Mouse (Mus musculus) spleen, adult 2 months (tissue): ENCODE results near the gene Nrsn2. TPM values are rescaled to one million over a fixed set of nuclear protein-coding genes. Genes with fewer than 3 reads are reported as not detected.

Experiments used
- DNase-seq, 2 experiments: peaks; one replicate each; pipeline versions ENCODE4 v3.0.0 to v3.0.0-alpha.2; 2012 to 2021; ENCODE audit warnings: low spot score in 2 of 2, low read depth in 1 of 2
- H3K27ac ChIP-seq: fragments of 200-500 bp; 2 replicates; pipeline ENCODE4 v1.5.1; 2012; ENCODE audit warnings: low read length, inconsistent platforms; ENCODE audit not compliant: insufficient read depth
- H3K27me3 ChIP-seq: fragments of 200-500 bp; 2 replicates; pipeline ENCODE4 v1.6.1; 2012; ENCODE audit warnings: mild to moderate bottlenecking, moderate library complexity, low read length, inconsistent platforms; ENCODE audit not compliant: control insufficient read depth, insufficient read depth
- H3K36me3 ChIP-seq: fragments of 200-500 bp; 2 replicates; pipeline ENCODE4 v1.6.1; 2012; ENCODE audit warnings: mild to moderate bottlenecking, low read length, inconsistent platforms; ENCODE audit not compliant: control insufficient read depth, insufficient read depth
- H3K4me1 ChIP-seq: fragments of 200-500 bp; 2 replicates; pipeline ENCODE4 v1.6.1; 2011; ENCODE audit warnings: inconsistent platforms; ENCODE audit not compliant: control insufficient read depth, insufficient read depth, insufficient read length
- H3K4me3 ChIP-seq: fragments of 200-500 bp; 2 replicates; pipeline ENCODE4 v1.5.1; 2011; ENCODE audit warnings: mild to moderate bottlenecking, inconsistent platforms; ENCODE audit not compliant: insufficient read depth, insufficient read length; ENCODE audit errors: extremely low read depth
- CTCF ChIP-seq: fragments of 200-500 bp; IDR thresholded peaks from 2 replicates; pipeline ENCODE4 v1.5.1; 2011; ENCODE audit warnings: mild to moderate bottlenecking, inconsistent platforms; ENCODE audit not compliant: insufficient read depth, insufficient read length, insufficient replicate concordance; ENCODE audit errors: extremely low read depth
- POLR2A ChIP-seq: fragments of 200-500 bp; IDR thresholded peaks from 2 replicates; pipeline ENCODE4 v1.6.1; 2011; ENCODE audit warnings: low read depth, low read length, inconsistent platforms
- WGBS: fragments of 180-500 bp; shearing (Covaris S2); methylation state at CpG from one replicate; pipeline ENCODE4 v1.1.7; 2018; 5-methylcytosine and 5-hydroxymethylcytosine counted together
- polyA plus RNA-seq: library from polyadenylated mRNA; depleted of rRNA; stranded (reverse); fragments of >200 nt; gene quantifications from 2 replicates; pipeline ENCODE4 v1.2.3, GENCODE M21; 2012; rRNA removed

Gene Nrsn2
- polyA plus RNA-seq, 1 experiment: not detected

DNA sequence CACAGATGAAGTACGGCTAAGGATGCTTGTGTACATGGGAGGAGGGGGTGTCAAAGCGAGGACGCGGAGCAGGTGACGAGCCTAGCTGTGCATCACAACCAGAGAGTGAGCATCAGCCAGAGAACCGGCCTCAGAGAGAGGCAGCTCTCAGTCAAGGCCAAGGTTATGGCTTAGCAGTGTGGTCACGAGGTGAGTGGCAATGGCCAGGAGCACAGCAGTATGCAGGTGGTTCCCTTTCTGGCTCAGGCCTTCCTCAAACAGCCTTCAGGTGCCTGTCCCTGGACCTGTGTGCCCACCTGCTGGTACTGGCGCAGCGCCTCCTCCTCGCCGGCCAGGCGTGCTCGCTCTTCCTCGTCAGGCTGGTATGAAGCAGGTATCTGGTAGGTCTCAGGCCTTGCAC lies 52.5 kb downstream of the Nrsn2 start:
- Histone ChIP-seq H3K4me1 (no peaks in the 10 kb centered on the region), H3K36me3 (peaks cover 47% of the 10 kb centered on the region), H3K4me3 (no peak overlapping the region), H3K27me3 (no peaks in the 10 kb centered on the region), H3K27ac (no peak overlapping the region)
- WGBS: 94% methylated on average over 14 of the region's 14 CpGs
- TF ChIP-seq CTCF: no peak
- no peak for TF ChIP-seq POLR2A
- DNase-seq: no peak

DNA sequence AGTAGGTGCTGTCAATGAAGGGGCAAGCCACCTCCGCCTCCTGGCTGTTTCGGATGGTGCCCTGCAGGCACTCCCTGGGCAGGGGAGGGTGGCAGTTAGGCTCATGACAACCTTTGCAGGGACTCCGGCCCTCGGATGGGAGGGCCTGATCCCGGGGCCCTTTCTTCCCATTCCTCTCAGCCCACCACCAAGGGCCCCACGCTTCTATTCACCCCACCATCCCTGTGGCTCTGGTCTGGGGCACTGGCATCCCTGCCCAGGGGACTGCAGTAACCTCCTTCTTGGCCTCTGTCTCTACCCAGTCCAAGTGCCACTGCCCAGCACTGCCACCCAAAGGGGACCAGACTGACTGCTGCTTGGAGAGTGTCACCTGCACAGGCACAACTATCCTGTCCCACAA lies 54.2 kb downstream of the Nrsn2 start:
- no peak for TF ChIP-seq CTCF
- no peak for TF ChIP-seq POLR2A
- DNase-seq: no peak
- Histone ChIP-seq H3K27ac (no peak overlapping the region), H3K27me3 (no peaks in the 10 kb centered on the region), H3K4me1 (no peaks in the 10 kb centered on the region), H3K4me3 (no peak overlapping the region), H3K36me3 (peaks cover 56% of the 10 kb centered on the region)
- WGBS: 99% methylated on average over 6 of the region's 6 CpGs

DNA sequence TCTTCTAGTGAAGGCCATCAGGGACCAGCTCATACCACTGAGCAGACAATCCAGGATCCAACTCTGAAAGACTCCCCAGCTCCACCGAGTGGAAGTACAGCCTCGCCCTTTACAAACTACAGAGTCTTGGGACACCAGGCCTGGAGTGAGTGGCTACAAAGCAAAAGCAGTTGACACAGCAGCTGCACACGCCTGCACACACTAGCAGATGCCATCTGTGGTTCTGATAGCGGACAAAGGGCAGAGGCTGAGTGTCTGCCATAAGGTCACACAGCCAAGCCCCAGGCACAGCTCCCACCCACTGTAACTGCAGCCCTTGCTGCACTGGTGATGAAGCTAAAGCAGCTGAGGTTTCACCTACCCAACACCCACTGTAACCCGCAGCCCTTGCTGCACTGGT lies 54.9 kb downstream of the Nrsn2 start:
- 96% methylated on average over 5 of the region's 5 CpGs for WGBS
- no peaks in the 10 kb centered on the region for H3K4me1 ChIP-seq
- peaks cover 59% of the 10 kb centered on the region for H3K36me3 ChIP-seq
- no peak for DNase-seq
- H3K27me3 ChIP-seq: no peaks in the 10 kb centered on the region
- TF ChIP-seq POLR2A: no peak
- TF ChIP-seq CTCF: no peak
- no peak overlapping the region for H3K27ac ChIP-seq
- H3K4me3 ChIP-seq: no peak overlapping the region

Other genes with a start within 250 kb of the Nrsn2 start
- gene Tcf15, start 233.1 kb downstream of the Nrsn2 start, polyA plus RNA-seq: 0.56 and 0.79 TPM in 2 replicates
- 10.7 and 12.0 TPM in 2 replicates for gene Csnk2a1, start 149.8 kb downstream of the Nrsn2 start, polyA plus RNA-seq
- 37.9 and 39.5 TPM in 2 replicates for gene Tbc1d20, start 82.8 kb downstream of the Nrsn2 start, polyA plus RNA-seq
- gene Rbck1, start 44.0 kb downstream of the Nrsn2 start, polyA plus RNA-seq: 326 and 431 TPM in 2 replicates
- gene Trib3, start 32.6 kb downstream of the Nrsn2 start, polyA plus RNA-seq: 0.65 and 1.0 TPM in 2 replicates
- 4.0 and 4.6 TPM in 2 replicates for gene Sox12, start 21.4 kb upstream of the Nrsn2 start, polyA plus RNA-seq
- gene Zcchc3, start 38.4 kb upstream of the Nrsn2 start, polyA plus RNA-seq: 1.8 and 2.7 TPM in 2 replicates
- gene 6820408C15Rik, start 38.9 kb upstream of the Nrsn2 start, polyA plus RNA-seq: 0.12 TPM in 1 of 2 replicates, not detected in the other
- not detected in 2 replicates for gene Defb23, start 88.0 kb upstream of the Nrsn2 start, polyA plus RNA-seq
- gene Defb20, start 100.4 kb upstream of the Nrsn2 start, polyA plus RNA-seq: not detected in 2 replicates
- not detected in 2 replicates for gene Defb22, start 113.5 kb upstream of the Nrsn2 start, polyA plus RNA-seq
- not detected in 2 replicates for gene Defb26, start 135.1 kb upstream of the Nrsn2 start, polyA plus RNA-seq
- gene Defb28, start 141.6 kb upstream of the Nrsn2 start, polyA plus RNA-seq: not detected in 2 replicates
- gene Defb29, start 163.5 kb upstream of the Nrsn2 start, polyA plus RNA-seq: not detected in 2 replicates
- gene Gm17416, start 192.7 kb upstream of the Nrsn2 start, polyA plus RNA-seq: not detected in 2 replicates
- not detected in 2 replicates for gene Defb21, start 196.1 kb upstream of the Nrsn2 start, polyA plus RNA-seq
- gene Defb19, start 203.7 kb upstream of the Nrsn2 start, polyA plus RNA-seq: not detected in 2 replicates
- not detected in 2 replicates for gene Defb45, start 222.8 kb upstream of the Nrsn2 start, polyA plus RNA-seq
- not detected in 2 replicates for gene Defb36, start 227.7 kb upstream of the Nrsn2 start, polyA plus RNA-seq
- 0.65 TPM in 1 of 2 replicates, not detected in the other for gene Defb25, start 246.4 kb upstream of the Nrsn2 start, polyA plus RNA-seq